Mouse (Mus musculus) midbrain, embryonic 16.5 days (tissue): ENCODE measurements around the gene Rchy1. TPM values are rescaled to one million over a fixed set of nuclear protein-coding genes. Genes with fewer than 3 reads are reported as not detected.

Experiments used
- ATAC-seq: fragments of 200-750 bp; cut with Nextera tagmentation; 2 replicates; pipeline ENCODE4 v1.8.0; 2017; ENCODE audit warnings: moderate TSS enrichment
- H3K27ac ChIP-seq: fragments of 300-500 bp; sonication (generic); 2 replicates; pipeline ENCODE4 v1.5.1; 2014; ENCODE audit warnings: mild to moderate bottlenecking, low read length, mixed read lengths
- H3K27me3 ChIP-seq: fragments of 300-500 bp; sonication (generic); 2 replicates; pipeline ENCODE4 v1.6.1; 2014; ENCODE audit warnings: low read depth, low read length, mixed read lengths; ENCODE audit not compliant: control insufficient read depth, insufficient read depth
- H3K36me3 ChIP-seq: fragments of 300-500 bp; sonication (generic); 2 replicates; pipeline ENCODE4 v1.6.1; 2014; ENCODE audit warnings: mild to moderate bottlenecking, low read length, moderate library complexity, mixed read lengths; ENCODE audit not compliant: control insufficient read depth, insufficient read depth
- H3K4me1 ChIP-seq: fragments of 300-500 bp; sonication (generic); 2 replicates; pipeline ENCODE4 v1.6.1; 2014; ENCODE audit warnings: mild to moderate bottlenecking, low read length, mixed read lengths; ENCODE audit not compliant: control insufficient read depth, insufficient read depth
- H3K4me2 ChIP-seq: fragments of 300-500 bp; sonication (generic); 2 replicates; pipeline ENCODE4 v1.6.1; 2014; ENCODE audit warnings: mild to moderate bottlenecking, low read length, mixed read lengths
- H3K4me3 ChIP-seq: fragments of 300-500 bp; sonication (generic); 2 replicates; pipeline ENCODE4 v1.5.1; 2014; ENCODE audit warnings: low read depth, mild to moderate bottlenecking, low read length, moderate library complexity, mixed read lengths
- H3K9ac ChIP-seq: fragments of 300-500 bp; sonication (generic); 2 replicates; pipeline ENCODE4 v1.6.1; 2014; ENCODE audit warnings: low read depth, low read length, mixed read lengths
- H3K9me3 ChIP-seq: fragments of 300-500 bp; sonication (generic); replicated peaks from 2 replicates; pipeline ENCODE4 v1.6.1; 2014; ENCODE audit warnings: mild to moderate bottlenecking, low read length, mixed read lengths; ENCODE audit not compliant: control insufficient read depth, poor library complexity, severe bottlenecking
- WGBS: fragments of 180-500 bp; shearing (Covaris S2); extraction: QIAGEN DNeasy Blood & Tissue Kit; methylation state at CpG from one replicate; pipeline ENCODE4 v1.1.7; 2014; 5-methylcytosine and 5-hydroxymethylcytosine counted together
- polyA plus RNA-seq: library from polyadenylated mRNA; unstranded; fragments of >200 nt; fragmentation: Nextera tagmentation; extraction: Ambion mirVana; gene quantifications from 2 replicates; pipeline ENCODE4 v1.2.1, GENCODE M21; 2015

The Rchy1 gene
- polyA plus RNA-seq, 1 experiment from 2014 or later = 70.8 TPM

DNA sequence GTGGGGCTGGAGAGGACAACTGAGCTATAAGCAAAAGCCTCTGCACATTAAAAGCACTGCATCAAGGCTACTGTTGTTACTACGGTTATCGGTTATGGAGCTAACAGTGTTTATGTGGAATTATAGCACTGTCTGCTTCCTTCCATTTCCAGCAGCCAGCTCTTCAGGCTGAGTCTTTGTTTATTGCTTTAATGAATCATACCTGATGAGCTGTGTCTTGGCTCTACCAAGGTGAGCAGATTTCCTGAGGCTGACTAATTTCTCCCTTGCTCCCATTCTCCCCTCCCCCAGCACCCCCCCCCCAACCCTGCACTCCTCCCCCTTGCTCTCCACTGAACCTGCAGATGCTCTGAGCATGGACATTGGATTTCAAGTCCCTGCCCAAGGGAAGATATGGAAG, 24.9 kb upstream of the Rchy1 start:
- no peak overlapping the region for H3K27ac ChIP-seq
- no peak overlapping the region for H3K4me3 ChIP-seq
- H3K4me1 ChIP-seq = no peaks in the 10 kb centered on the region
- H3K9ac ChIP-seq = no peak overlapping the region
- H3K9me3 ChIP-seq = no peaks in the 10 kb centered on the region
- ATAC-seq = no peak
- H3K36me3 ChIP-seq = no peaks in the 10 kb centered on the region
- no peak overlapping the region for H3K4me2 ChIP-seq
- 95% methylated on average over 2 of the region's 2 CpGs for WGBS
- no peaks in the 10 kb centered on the region for H3K27me3 ChIP-seq

DNA sequence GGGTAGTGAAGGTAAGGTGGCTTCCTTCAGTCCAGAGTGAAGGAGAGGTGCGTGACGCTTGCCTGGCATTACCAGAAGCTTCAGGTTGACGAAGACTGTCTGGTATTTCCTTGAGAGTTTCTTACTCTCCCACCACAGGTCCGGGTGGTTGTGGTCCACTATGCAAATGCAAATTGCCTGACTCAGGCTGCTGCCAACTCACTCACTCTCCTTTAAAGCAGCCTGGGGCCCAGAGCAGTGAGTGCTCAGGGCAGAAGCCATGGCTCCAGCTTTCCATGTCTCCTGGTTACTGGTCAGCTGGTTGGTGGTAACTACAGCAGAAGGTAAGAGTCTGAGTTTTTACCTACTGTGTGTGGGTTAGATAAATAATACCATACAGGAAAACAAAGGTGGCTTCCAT, 24.4 kb upstream of the Rchy1 start, which contains the start of gene Odaph:
TSS of gene Odaph (plus strand) at position 240 of the 400 bp plus-strand sequence.
- H3K4me3 ChIP-seq = no peak within 1 kb of the TSS
- no peak within 1 kb of the TSS for H3K4me2 ChIP-seq
- H3K27me3 ChIP-seq = no peaks in the 10 kb centered on the region
- H3K9ac ChIP-seq = no peak within 1 kb of the TSS
- no peak for ATAC-seq
- no peaks in the 10 kb centered on the region for H3K4me1 ChIP-seq
- WGBS = 70% methylated on average over 4 of the region's 4 CpGs
- H3K36me3 ChIP-seq = no peaks in the 10 kb centered on the region
- H3K27ac ChIP-seq = no peak within 1 kb of the TSS
- H3K9me3 ChIP-seq = no peaks in the 10 kb centered on the region

DNA sequence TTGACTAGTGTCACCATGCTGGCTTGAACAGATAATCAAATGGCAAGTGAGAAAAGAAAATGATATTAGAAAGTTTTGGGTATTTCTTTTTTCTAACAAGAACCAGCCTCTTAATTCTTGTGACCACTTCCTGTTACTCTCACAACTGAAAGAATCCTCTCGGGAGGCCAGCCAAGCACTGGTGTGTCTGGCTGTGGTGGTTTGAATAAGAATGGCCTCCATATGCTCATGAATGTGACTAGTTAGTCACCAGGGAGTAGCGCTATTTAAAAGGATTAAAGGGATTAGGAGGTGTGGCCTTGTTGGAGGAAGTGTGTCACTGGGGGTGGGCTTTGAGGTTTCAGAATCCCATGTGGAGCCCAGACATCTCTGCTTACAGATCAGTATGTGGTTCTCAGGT, 22.9 kb upstream of the Rchy1 start:
- no peaks in the 10 kb centered on the region for H3K9me3 ChIP-seq
- H3K27ac ChIP-seq = no peak overlapping the region
- no peaks in the 10 kb centered on the region for H3K27me3 ChIP-seq
- H3K9ac ChIP-seq = no peak overlapping the region
- no peaks in the 10 kb centered on the region for H3K4me1 ChIP-seq
- no peak overlapping the region for H3K4me2 ChIP-seq
- no peaks in the 10 kb centered on the region for H3K36me3 ChIP-seq
- no peak overlapping the region for H3K4me3 ChIP-seq
- 12% methylated on average over 2 of the region's 2 CpGs for WGBS
- ATAC-seq = no peak

DNA sequence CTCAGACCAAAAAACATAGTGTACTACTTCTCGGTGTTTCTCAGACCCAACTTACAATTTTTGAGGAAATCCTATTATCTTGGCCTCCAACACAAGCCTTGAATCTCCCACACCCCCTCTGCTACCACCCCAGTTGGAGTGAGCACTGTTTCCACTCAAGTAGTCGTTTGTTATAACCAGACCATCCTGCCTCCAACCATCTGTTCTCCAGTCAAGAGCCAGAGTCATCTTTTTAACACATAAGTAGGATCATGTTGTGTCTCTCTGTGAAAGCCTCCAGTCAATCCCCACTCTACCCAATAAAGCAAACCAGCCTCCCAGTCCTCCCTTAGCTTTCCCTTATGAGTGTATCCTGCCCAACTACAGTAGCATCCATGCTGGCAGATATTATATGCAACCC, 20.6 kb upstream of the Rchy1 start:
- H3K9ac ChIP-seq = no peak overlapping the region
- ATAC-seq = no peak
- 83% methylated on average over 2 of the region's 2 CpGs for WGBS
- H3K27me3 ChIP-seq = no peaks in the 10 kb centered on the region
- H3K4me3 ChIP-seq = no peak overlapping the region
- no peaks in the 10 kb centered on the region for H3K36me3 ChIP-seq
- no peaks in the 10 kb centered on the region for H3K9me3 ChIP-seq
- H3K4me2 ChIP-seq = no peak overlapping the region
- no peaks in the 10 kb centered on the region for H3K4me1 ChIP-seq
- no peak overlapping the region for H3K27ac ChIP-seq

DNA sequence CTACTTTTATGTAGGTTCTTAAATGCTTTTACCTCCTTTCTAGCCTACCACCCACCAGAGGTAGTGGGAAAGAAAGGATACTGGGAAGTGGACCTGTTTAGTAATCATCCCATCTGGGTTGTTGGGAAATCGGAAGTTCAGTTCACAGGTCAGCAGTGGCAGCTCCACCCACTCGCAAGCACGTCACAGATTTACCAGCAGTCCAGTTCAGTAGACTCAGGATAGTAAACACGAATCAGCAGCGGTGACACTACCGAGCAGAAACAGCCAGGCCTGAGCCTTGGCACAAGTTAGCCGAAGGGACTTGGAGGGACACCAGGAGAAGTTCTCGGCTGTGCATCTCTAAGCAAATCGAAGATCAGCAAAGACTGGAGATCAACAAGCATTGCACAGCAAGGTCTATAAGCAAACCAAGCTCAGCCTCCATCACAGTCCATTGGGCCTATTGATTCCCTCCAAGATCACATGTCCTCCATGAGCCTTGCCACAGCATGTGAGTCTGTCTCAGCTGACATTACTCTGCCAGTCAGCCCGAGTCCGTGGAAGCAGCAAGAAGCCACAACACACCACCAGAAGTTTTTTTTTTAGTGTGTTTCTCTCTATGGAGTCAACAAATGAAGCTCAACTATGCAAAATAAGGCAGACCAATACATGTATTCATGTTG, 18.4 kb upstream of the Rchy1 start:
- no peak overlapping the region for H3K4me2 ChIP-seq
- no peak overlapping the region for H3K4me3 ChIP-seq
- H3K27me3 ChIP-seq = no peaks in the 10 kb centered on the region

DNA sequence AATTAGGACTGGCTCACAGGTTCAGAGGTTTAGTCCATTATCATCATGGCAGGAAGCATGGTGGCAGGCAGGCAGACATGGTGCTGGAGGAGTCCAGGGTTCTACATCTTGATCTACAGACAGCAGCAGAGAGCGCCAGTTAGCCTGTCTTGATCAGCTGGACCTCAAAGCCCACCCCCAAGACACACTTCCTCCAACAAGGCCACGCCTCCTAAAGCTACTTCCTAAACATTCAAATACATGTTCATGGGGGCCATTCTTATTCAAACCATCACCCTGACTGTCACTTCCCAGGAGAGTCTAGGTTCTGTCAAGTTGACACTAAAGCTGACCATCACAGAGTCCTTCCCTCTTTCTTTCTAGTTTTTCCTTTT, 14.5 kb upstream of the Rchy1 start:
- WGBS = 95% methylated on average over 2 of the region's 2 CpGs
- no peak overlapping the region for H3K4me2 ChIP-seq

More for the DNA sequence above, 18.4 kb upstream of the Rchy1 start:
- Histone ChIP-seq H3K4me1 (no peaks in the 10 kb centered on the region), H3K9ac (no peak overlapping the region), H3K27ac (no peak overlapping the region), H3K9me3 (no peaks in the 10 kb centered on the region), H3K36me3 (no peaks in the 10 kb centered on the region)
- ATAC-seq = no peak
- 92% methylated on average over 11 of the region's 11 CpGs for WGBS

DNA sequence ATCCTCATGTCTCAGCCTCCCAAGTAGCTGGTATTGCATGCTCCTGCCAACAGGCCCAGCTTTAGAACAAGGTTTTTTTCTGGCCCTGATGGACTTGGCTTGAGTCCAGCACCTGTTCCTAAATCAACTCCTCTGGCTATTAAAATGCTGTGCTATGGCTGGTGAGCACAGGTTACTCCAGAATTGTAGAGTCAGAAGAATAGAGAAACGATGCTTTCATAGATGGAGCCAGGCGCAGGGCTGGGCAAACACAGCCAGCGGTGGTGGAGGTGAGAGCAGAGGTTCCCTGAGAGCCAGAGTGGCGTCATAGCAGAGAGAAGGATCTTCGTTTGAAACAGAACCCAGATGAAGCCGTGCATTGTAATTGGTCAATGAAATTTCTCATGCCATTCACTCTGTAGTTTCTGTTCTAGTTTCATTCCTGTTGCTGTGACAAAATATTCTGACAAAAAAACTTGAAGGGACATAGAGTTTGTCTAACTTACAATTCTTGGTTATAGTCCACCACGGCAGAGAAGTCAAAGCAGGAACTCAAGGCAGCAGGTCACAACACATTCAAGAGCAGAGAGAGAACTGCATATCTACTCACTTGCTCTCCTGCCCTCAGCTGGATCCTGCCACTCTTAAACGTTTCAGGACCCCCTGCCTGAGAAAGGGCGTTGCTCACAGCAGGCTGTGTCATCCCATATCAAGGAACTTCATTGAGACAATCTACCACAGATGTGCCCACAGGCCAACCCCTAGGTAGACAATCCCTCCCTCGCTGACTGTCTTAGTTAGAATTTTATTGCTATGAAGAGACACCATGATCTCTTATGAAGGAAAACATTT, 13.9 kb upstream of the Rchy1 start:
- Histone ChIP-seq H3K9ac (no peak overlapping the region), H3K27me3 (no peaks in the 10 kb centered on the region), H3K4me1 (no peaks in the 10 kb centered on the region), H3K27ac (no peak overlapping the region), H3K9me3 (no peaks in the 10 kb centered on the region), H3K36me3 (no peaks in the 10 kb centered on the region), H3K4me3 (no peak overlapping the region), H3K4me2 (no peak overlapping the region)
- WGBS = 77% methylated on average over 10 of the region's 10 CpGs
- no peak for ATAC-seq

More for the DNA sequence above, 14.5 kb upstream of the Rchy1 start:
- no peak for ATAC-seq
- H3K27ac ChIP-seq = no peak overlapping the region
- no peaks in the 10 kb centered on the region for H3K9me3 ChIP-seq
- H3K4me3 ChIP-seq = no peak overlapping the region
- no peak overlapping the region for H3K9ac ChIP-seq
- no peaks in the 10 kb centered on the region for H3K27me3 ChIP-seq
- H3K4me1 ChIP-seq = no peaks in the 10 kb centered on the region
- no peaks in the 10 kb centered on the region for H3K36me3 ChIP-seq

DNA sequence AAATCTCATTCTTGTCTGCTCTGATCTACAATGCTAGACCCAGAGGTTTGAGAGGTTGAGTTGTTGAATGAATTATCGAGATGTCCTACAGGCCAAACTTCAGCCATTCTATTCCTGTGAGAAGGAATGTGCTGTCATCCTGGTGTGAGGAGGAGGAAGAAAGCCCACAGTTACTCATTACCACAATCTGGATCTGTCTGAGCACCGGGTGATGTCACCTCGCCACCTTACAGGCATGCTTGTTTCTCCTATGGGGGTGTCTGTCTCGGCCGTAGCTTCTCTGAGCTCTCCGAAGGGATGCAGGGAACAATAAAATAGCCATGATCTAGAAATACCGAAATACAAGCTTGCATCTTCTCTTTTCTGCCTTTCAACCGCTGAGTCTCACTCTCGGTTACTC, 12.9 kb upstream of the Rchy1 start:
- Histone ChIP-seq H3K9me3 (no peaks in the 10 kb centered on the region), H3K27ac (no peak overlapping the region), H3K36me3 (no peaks in the 10 kb centered on the region), H3K4me3 (no peak overlapping the region), H3K4me2 (no peak overlapping the region), H3K27me3 (no peaks in the 10 kb centered on the region), H3K4me1 (no peaks in the 10 kb centered on the region), H3K9ac (no peak overlapping the region)
- WGBS = 90% methylated on average over 9 of the region's 9 CpGs
- ATAC-seq = no peak

DNA sequence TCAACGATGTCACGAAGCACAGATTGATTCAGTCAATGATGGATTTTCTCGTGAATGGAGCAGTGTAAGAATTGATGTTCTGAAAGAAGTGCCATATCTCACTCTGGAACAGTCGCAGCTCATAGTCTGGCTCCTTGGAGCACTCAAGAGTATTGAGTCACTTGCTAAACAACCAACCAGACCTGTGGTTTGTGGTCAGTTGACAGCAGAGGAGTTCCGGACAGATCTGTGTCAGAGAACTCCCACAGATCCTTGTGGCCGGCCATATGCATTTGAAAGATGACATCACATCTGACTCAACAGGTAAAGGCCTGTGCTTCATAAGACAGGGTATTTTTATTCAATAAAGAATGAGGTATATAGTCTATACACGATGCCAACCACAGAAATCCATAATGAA, 11.1 kb upstream of the Rchy1 start:
- Histone ChIP-seq H3K27me3 (no peaks in the 10 kb centered on the region), H3K4me2 (no peak overlapping the region), H3K4me3 (no peak overlapping the region), H3K9me3 (no peaks in the 10 kb centered on the region), H3K9ac (no peak overlapping the region), H3K36me3 (no peaks in the 10 kb centered on the region), H3K4me1 (no peaks in the 10 kb centered on the region), H3K27ac (no peak overlapping the region)
- 93% methylated on average over 7 of the region's 7 CpGs for WGBS
- no peak for ATAC-seq
